Mouse (Mus musculus) kidney, adult 2 months (tissue): Measurements from ENCODE around the gene Mapk10. TPM values are rescaled to one million over a fixed set of nuclear protein-coding genes. Genes with fewer than 3 reads are reported as not detected.

Experiments
- DNase-seq: peaks from one replicate; pipeline ENCODE4 v3.0.0; 2021
- H3K27ac ChIP-seq: fragments of 200-500 bp; 2 replicates; pipeline ENCODE4 v1.5.1; 2012; ENCODE audit warnings: low read depth, low read length, control low read depth, inconsistent platforms; ENCODE audit not compliant: insufficient read depth
- H3K27me3 ChIP-seq: fragments of 200-500 bp; replicated peaks from 2 replicates; pipeline ENCODE4 v1.6.1; 2012; ENCODE audit warnings: mild to moderate bottlenecking, moderate library complexity, low read length, inconsistent platforms; ENCODE audit not compliant: control insufficient read depth, insufficient read depth
- H3K36me3 ChIP-seq: fragments of 200-500 bp; 2 replicates; pipeline ENCODE4 v1.6.1; 2012; ENCODE audit warnings: mild to moderate bottlenecking, moderate library complexity, low read length, inconsistent platforms; ENCODE audit not compliant: control insufficient read depth, insufficient read depth
- H3K4me1 ChIP-seq: fragments of 200-500 bp; 2 replicates; pipeline ENCODE4 v1.6.1; 2011; ENCODE audit warnings: low read length; ENCODE audit not compliant: control insufficient read depth, insufficient read depth
- H3K4me3 ChIP-seq: fragments of 200-500 bp; 2 replicates; pipeline ENCODE4 v1.5.1; 2011; ENCODE audit warnings: mild to moderate bottlenecking, low read depth, low read length, control low read depth; ENCODE audit not compliant: insufficient read depth
- CTCF ChIP-seq: fragments of 200-500 bp; conservative IDR thresholded peaks from 2 replicates; pipeline ENCODE4 v1.5.1; 2011; ENCODE audit warnings: low read depth, mild to moderate bottlenecking, control low read depth, low read length, moderate library complexity, mixed read lengths; ENCODE audit not compliant: insufficient read depth, insufficient read length
- POLR2A ChIP-seq: fragments of 200-500 bp; IDR thresholded peaks from one replicate; pipeline ENCODE4 v1.6.1; 2011; ENCODE audit warnings: low read depth, low read length, control low read depth
- WGBS: fragments of 180-500 bp; shearing (Covaris S2); methylation state at CpG from one replicate; pipeline ENCODE4 v1.1.7; 2018; 5-methylcytosine and 5-hydroxymethylcytosine counted together
- polyA plus RNA-seq: library from polyadenylated mRNA; depleted of rRNA; stranded (reverse); fragments of >200 nt; gene quantifications from 2 replicates; pipeline ENCODE4 v1.2.3, GENCODE M21; 2012

Mapk10 gene
- polyA plus RNA-seq, 1 experiment = 1.5 TPM

DNA sequence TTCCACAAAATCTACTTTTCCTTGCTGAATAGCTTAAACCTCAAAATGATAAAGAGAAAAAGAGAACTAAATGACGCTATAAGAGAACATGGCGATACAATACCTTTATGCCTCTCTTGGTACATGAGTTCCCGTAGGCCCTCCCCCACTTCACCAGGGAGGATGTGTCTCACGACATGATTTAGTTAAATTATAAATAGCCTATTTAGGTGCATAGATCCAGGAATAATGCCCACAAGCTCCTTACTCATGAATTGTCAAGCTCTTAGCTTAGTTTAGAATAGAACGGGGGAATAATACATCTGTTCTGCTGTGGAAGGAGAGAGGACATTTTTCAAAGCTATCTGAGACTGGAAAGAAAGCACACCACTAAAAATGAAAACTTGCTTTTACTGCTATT is 43.8 kb downstream of the Mapk10 start:
- Histone ChIP-seq H3K4me1 (no peaks in the 10 kb centered on the region), H3K36me3 (no peaks in the 10 kb centered on the region), H3K27me3 (no peaks in the 10 kb centered on the region), H3K4me3 (no peak overlapping the region), H3K27ac (no peak overlapping the region)
- TF ChIP-seq POLR2A = no peak
- TF ChIP-seq CTCF = no peak
- DNase-seq = no peak
- 81% methylated on average over 5 of the region's 5 CpGs for WGBS

DNA sequence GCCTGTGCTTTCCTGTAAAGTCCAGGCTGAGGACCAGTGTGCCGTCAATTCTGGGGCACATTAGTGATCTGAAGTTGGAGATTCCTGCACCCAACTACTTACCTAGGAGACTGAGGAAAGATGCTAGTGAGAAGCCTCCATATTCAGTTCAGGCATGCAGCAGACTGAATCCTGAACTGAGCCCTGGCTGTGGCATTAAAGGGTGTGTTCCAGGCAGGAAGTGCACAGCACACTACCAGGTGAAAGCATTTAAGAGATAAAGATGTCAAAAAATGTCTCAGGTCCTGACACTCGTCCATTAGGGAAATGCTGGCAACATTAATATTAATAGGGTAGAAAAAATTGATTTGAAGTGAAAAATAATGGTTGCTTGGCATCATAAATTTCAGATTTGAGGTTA is 44.4 kb downstream of the Mapk10 start:
- WGBS = 85% methylated on average over 2 of the region's 2 CpGs
- no peak for DNase-seq
- no peak overlapping the region for H3K4me3 ChIP-seq
- H3K27me3 ChIP-seq = no peaks in the 10 kb centered on the region
- TF ChIP-seq CTCF (no peak), POLR2A (no peak)
- no peaks in the 10 kb centered on the region for H3K36me3 ChIP-seq
- no peak overlapping the region for H3K27ac ChIP-seq
- no peaks in the 10 kb centered on the region for H3K4me1 ChIP-seq

DNA sequence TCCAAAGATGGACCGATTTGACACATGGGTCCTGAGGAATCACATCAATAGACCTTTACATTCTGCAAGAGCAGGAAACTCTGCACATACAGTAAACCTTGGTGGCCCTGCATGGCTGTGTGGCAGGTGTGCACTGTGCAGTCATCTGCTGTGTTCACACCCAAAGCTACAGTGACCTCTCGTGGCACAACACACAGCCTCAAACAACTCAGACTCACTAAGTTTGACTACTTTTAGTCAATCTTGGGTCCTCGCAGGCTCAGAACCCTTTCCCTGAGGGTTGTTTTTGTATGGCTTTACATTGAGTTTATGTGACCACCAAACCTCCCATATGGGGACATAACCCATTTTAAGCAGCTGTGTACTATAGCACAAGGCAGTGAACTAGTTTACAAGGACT is 47.1 kb downstream of the Mapk10 start:
- WGBS = 85% methylated on average over 3 of the region's 3 CpGs
- no peak for DNase-seq
- H3K4me3 ChIP-seq = no peak overlapping the region
- no peaks in the 10 kb centered on the region for H3K36me3 ChIP-seq
- TF ChIP-seq CTCF (no peak; the same call in 1 of the 2 replicates), POLR2A (no peak)
- no peak overlapping the region for H3K27ac ChIP-seq
- no peaks in the 10 kb centered on the region for H3K4me1 ChIP-seq
- H3K27me3 ChIP-seq = no peaks in the 10 kb centered on the region

- no peak for TF ChIP-seq POLR2A
- no peak for TF ChIP-seq CTCF
Measured at GRCm38 (mm10) chr5:103161574-103161973, 49.6 kb downstream of the Mapk10 start.

DNA sequence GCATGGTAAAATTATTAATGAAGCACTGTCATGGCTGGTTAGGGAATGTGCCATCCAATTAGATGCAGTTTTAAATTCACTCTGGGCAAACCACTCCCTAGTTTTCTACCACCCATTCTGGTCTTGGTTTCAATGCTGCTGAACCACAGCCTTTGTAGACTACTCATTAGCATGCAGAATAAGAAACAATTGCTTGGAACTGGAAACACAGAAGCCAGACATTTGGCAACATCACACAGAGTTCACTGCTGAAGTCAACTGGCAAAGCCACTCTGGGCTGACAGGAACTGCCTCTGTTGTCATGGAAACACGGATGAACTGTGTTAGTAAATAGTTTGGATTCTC is 50.0 kb downstream of the Mapk10 start:
- Histone ChIP-seq H3K4me3 (no peak overlapping the region), H3K27ac (no peak overlapping the region), H3K36me3 (no peaks in the 10 kb centered on the region), H3K27me3 (no peaks in the 10 kb centered on the region), H3K4me1 (no peaks in the 10 kb centered on the region)
- 30% methylated on average over 1 of the region's 1 CpGs for WGBS
- no peak for TF ChIP-seq CTCF
- DNase-seq = peak; percentile 7

More at GRCm38 (mm10) chr5:103161574-103161973, 49.6 kb downstream of the Mapk10 start:
- Histone ChIP-seq H3K27ac (no peak overlapping the region), H3K4me3 (no peak overlapping the region), H3K27me3 (no peaks in the 10 kb centered on the region), H3K4me1 (no peaks in the 10 kb centered on the region), H3K36me3 (no peaks in the 10 kb centered on the region)
- 58% methylated on average over 3 of the region's 3 CpGs for WGBS
- no peak for DNase-seq

- TF ChIP-seq CTCF (no peak), POLR2A (no peak)
- no peak overlapping the region for H3K27ac ChIP-seq
- no peak for DNase-seq
- no peaks in the 10 kb centered on the region for H3K4me1 ChIP-seq
- H3K4me3 ChIP-seq = no peak overlapping the region
- no peaks in the 10 kb centered on the region for H3K27me3 ChIP-seq
- H3K36me3 ChIP-seq = no peaks in the 10 kb centered on the region
- WGBS = 70% methylated on average over 8 of the region's 8 CpGs
Measured at GRCm38 (mm10) chr5:103160314-103161195, 50.6 kb downstream of the Mapk10 start.

DNA sequence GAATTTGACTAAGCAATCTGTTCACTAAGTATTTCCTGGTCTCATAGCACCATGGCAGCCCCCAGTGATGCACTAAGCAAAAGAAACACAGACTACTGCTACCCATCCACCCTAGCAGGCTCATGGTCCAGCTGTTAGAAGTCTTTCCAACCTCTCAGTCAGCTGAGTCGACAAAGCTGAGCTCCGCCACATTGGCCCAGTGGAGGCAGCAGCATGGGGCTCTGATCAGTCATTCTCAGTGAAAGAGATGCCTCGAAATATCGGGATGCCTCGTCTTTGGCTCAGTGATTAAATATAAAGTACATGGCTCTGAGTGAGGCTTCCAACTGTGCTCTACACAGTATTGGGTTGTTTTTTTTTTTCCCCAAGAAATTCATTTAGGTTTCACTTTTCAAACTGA is 70.2 kb downstream of the Mapk10 start:
- 80% methylated on average over 5 of the region's 5 CpGs for WGBS
- no peak overlapping the region for H3K27ac ChIP-seq
- TF ChIP-seq CTCF = no peak
- no peak for TF ChIP-seq POLR2A
- no peak for DNase-seq
- no peaks in the 10 kb centered on the region for H3K36me3 ChIP-seq
- H3K4me1 ChIP-seq = no peaks in the 10 kb centered on the region
- no peak overlapping the region for H3K4me3 ChIP-seq
- H3K27me3 ChIP-seq = no peaks in the 10 kb centered on the region
